Mouse (Mus musculus) ovary, postnatal 14 days (tissue): ENCODE measurements around the gene Cdc42bpa.

ENCODE experiments used
- DNase-seq: peaks from one replicate; pipeline ENCODE4 v3.0.0; 2022; ENCODE audit warnings: low spot score

Cdc42bpa gene

GRCm38 (mm10) chr1:180166533-180166932 is 206.3 kb downstream of the Cdc42bpa start:
- no peak for DNase-seq

- DNase-seq = no peak
Observed at GRCm38 (mm10) chr1:180168294-180168693, 208.0 kb downstream of the Cdc42bpa start.

GRCm38 (mm10) chr1:180169161-180169560 is 208.9 kb downstream of the Cdc42bpa start:
- DNase-seq = no peak

- DNase-seq = no peak
Observed at GRCm38 (mm10) chr1:180170071-180170470, 209.8 kb downstream of the Cdc42bpa start.

GRCm38 (mm10) chr1:180171883-180172282 is 211.6 kb downstream of the Cdc42bpa start:
- no peak for DNase-seq

GRCm38 (mm10) chr1:180172600-180172999 is 212.3 kb downstream of the Cdc42bpa start:
- no peak for DNase-seq

- DNase-seq = no peak
Observed at GRCm38 (mm10) chr1:180173017-180173416, 212.7 kb downstream of the Cdc42bpa start.

GRCm38 (mm10) chr1:180174718-180175117 is 214.4 kb downstream of the Cdc42bpa start:
- no peak for DNase-seq

- no peak for DNase-seq
Observed at GRCm38 (mm10) chr1:180175167-180175566, 214.9 kb downstream of the Cdc42bpa start.

GRCm38 (mm10) chr1:180175635-180176034 is 215.4 kb downstream of the Cdc42bpa start:
- DNase-seq = no peak

GRCm38 (mm10) chr1:180176784-180177183 is 216.5 kb downstream of the Cdc42bpa start:
- DNase-seq = no peak

- no peak for DNase-seq
Observed at GRCm38 (mm10) chr1:180178340-180178739, 218.1 kb downstream of the Cdc42bpa start.

GRCm38 (mm10) chr1:180179100-180179499 is 218.8 kb downstream of the Cdc42bpa start:
- DNase-seq = no peak

GRCm38 (mm10) chr1:180179840-180180239 is 219.6 kb downstream of the Cdc42bpa start:
- no peak for DNase-seq

GRCm38 (mm10) chr1:180181304-180181965 is 221.2 kb downstream of the Cdc42bpa start:
- no peak for DNase-seq

GRCm38 (mm10) chr1:180181966-180182319 is 221.7 kb downstream of the Cdc42bpa start:
- no peak for DNase-seq

- no peak for DNase-seq
Observed at GRCm38 (mm10) chr1:180182731-180183130, 222.5 kb downstream of the Cdc42bpa start.

GRCm38 (mm10) chr1:180183525-180184159 is 223.4 kb downstream of the Cdc42bpa start:
- no peak for DNase-seq

- no peak for DNase-seq
Observed at GRCm38 (mm10) chr1:180184768-180185167, 224.5 kb downstream of the Cdc42bpa start.

- DNase-seq = no peak
Observed at GRCm38 (mm10) chr1:180185877-180186276, 225.6 kb downstream of the Cdc42bpa start.

GRCm38 (mm10) chr1:180186371-180186770 is 226.1 kb downstream of the Cdc42bpa start:
- no peak for DNase-seq

GRCm38 (mm10) chr1:180188951-180189350 is 228.7 kb downstream of the Cdc42bpa start:
- DNase-seq = no peak

GRCm38 (mm10) chr1:180191112-180191511 is 230.8 kb downstream of the Cdc42bpa start:
- no peak for DNase-seq
